Comparison of ENCODE assay signal across 8 mouse cellular contexts in the genomic region with DNA sequence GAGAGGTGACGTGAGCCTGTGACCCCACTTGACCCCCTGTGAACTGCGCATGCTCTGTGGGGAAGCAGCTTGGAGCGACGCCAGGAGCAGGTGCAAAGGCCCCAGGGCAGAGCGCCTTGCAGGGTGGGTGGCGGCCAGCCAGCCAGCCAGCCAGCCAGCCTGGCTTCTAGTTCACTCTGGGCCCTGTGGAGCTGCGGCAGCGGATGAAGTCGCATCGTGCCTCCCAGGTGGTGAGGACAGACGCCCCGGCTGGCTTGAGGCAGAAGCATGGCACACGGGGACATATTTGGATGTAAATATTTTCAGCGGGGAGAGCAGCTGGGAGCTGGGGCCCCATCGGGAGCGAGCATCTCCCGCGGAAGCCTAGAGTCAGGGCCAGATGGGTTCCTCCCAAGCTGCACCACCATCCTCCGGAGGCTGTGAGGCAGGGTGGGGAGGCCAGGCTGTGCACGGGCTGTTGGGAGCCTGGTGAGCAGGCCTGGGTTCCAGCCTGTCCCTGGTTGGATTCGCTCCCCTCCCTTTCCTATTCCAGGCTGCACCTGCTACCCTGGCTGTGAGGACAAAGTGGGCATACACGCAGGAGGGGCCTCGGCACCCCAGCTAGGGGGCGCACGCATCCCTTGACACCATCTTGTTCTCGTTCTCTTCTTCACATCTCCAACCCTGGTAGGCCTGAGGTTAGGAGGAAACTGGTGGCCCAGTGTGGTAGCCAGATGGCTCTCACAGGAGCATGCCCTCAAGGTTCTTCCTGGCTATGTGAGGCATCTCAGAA. TPM values are rescaled to one million over a fixed set of nuclear protein-coding genes. Genes with fewer than 3 reads are reported as not detected.
DNase-seq lines count a peak whose midpoint lies in the region; ATAC-seq and TF ChIP-seq lines count a peak whose summit lies in the region.

No protein-coding gene starts in this region.

- no peak for ATAC-seq in heart, embryonic 12.5 days (ENCODE audit: insufficient number of reproducible peaks, low FRiP score)

- 56% methylated on average over 26 of the region's 26 CpGs for WGBS in heart, embryonic 12.5 days

- no peak overlapping the region for H3K9ac ChIP-seq in heart, embryonic 12.5 days

- peak; percentile 31 for DNase-seq in right cerebral cortex, adult 18-20 months
- DNase-seq in right cerebral cortex, postnatal 36 days (ENCODE audit: low spot score in 2 of 2) = no peak
- peak; percentile 35 for DNase-seq in embryo, embryonic 11 days
- peak; percentile 58 to 59 for DNase-seq in layer of hippocampus, adult 2 months (ENCODE audit: low spot score in 2 of 2)
- peak; percentile 47 for DNase-seq in right cerebral cortex, postnatal 25 days
- DNase-seq in ovary, adult 18-20 months (ENCODE audit: low spot score) = no peak
- no peak for DNase-seq in gastrocnemius, postnatal 10 days

- no peaks in the 10 kb centered on the region for H3K36me3 ChIP-seq in heart, embryonic 12.5 days

- no peak overlapping the region for H3K4me2 ChIP-seq in heart, embryonic 12.5 days

- peaks cover 26% of the 10 kb centered on the region for H3K4me1 ChIP-seq in heart, embryonic 12.5 days (replicated peaks)

- H3K27me3 ChIP-seq in heart, embryonic 12.5 days (replicated peaks) = peaks cover 69% of the 10 kb centered on the region

- H3K27ac ChIP-seq in layer of hippocampus, adult 2 months = 0 out of 2 replicates have a peak overlapping the region, but pooled peaks have one; percentile 15
- H3K27ac ChIP-seq in heart, embryonic 12.5 days (ENCODE audit: poor library complexity, severe bottlenecking) = no peak overlapping the region

- peak; percentile 53 for TF ChIP-seq CTCF in layer of hippocampus, adult 2 months (conservative IDR thresholded peaks at IDR 0.05)

- no peak overlapping the region for H3K4me3 ChIP-seq in layer of hippocampus, adult 2 months
- no peak overlapping the region for H3K4me3 ChIP-seq in heart, embryonic 12.5 days

- H3K9me3 ChIP-seq in heart, embryonic 12.5 days (replicated peaks) = no peaks in the 10 kb centered on the region

RNA-seq across cellular contexts. Expression of a gene that starts 10.6 kb away (rescaled TPM):
- total RNA-seq in layer of hippocampus, adult 2 months (2021) = 10 to 100 TPM; 38.0 to 49.8 TPM
- polyA plus RNA-seq in heart, embryonic 12.5 days (2016; fragmentation: Nextera tagmentation; extraction: Ambion mirVana) = 6.2 TPM in 2 replicates
- total RNA-seq in gastrocnemius, postnatal 10 days (2021) = 10 to 100 TPM; 19.0 to 20.1 TPM

Comparison
In these comparisons a context has a peak if more than half of its experiments do, and no peak if none do; other contexts are left out.
1. DNase-seq: peak in right cerebral cortex, adult 18-20 months (single experiment), embryo, embryonic 11 days (single experiment), layer of hippocampus, adult 2 months (2 of 2) and right cerebral cortex, postnatal 25 days (single experiment); none in right cerebral cortex, postnatal 36 days (0 of 2), ovary, adult 18-20 months (single experiment) and gastrocnemius, postnatal 10 days (single experiment).